Mouse (Mus musculus) cerebellum, adult 11 months (tissue): ENCODE data around the gene Bmpr1b.
A peak's percentile ranks its signal among the peaks of the same experiment; 100 is the strongest.

Experiments used
- DNase-seq: peaks from one replicate; pipeline ENCODE4 v3.0.0; 2022

Bmpr1b gene

DNA sequence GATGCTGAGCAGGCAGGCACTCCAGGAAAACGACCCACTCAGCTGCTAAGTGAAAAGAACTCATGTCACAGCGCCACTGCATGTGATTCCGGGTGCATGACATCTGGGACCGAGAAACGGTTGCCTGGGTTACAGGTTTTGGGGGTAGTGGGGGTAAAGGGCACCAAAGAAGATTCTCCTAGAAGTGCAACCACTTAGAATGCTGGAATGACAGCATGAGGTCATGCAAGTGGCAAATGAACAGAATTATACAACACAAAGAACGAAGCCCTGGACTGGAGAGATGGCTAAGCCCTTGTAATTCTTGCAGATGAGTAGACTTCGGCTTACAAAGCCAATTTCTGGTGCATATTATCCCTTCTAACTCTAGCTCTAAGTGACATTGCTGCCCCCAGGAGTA is 184.7 kb downstream of the Bmpr1b start:
- no peak for DNase-seq

DNA sequence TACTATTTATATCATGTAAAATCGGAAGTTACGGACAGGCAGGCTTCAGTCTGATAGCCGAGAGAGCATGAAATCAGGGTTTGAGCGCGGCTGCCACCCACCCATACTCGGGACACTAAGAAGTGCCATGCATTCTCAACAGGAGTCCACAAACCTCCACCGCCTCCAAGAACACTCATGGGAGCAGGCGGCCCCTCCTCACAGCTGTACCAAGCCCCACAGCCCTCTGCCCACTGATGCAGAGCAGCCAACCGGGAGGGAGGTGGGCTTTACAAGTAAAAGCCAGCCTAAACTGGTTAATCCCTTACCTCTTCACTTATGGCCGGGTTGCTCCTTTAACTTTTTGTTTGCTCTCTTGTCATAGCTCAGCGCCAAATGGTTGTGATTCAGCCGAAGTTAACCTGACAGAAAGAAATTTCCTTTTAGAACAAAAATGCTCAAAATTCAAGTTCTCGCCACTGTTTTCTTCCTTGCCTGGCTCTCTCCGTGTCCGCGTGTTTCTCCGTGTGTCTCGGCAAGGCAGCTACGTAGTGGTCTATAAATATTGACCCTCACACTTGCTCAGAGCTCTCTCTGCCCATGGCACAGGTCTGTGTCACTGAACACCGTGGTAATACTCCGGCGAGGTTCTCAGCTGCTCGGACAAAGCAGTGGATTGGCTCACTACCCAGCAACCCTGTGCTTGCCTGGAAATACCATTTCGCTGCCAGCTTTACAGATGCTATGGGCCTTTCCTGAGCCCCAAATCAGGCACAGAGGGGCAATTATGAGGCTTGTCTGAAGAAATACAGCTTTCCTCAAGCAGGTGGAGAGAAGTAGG is 187.4 kb downstream of the Bmpr1b start:
- no peak for DNase-seq

DNA sequence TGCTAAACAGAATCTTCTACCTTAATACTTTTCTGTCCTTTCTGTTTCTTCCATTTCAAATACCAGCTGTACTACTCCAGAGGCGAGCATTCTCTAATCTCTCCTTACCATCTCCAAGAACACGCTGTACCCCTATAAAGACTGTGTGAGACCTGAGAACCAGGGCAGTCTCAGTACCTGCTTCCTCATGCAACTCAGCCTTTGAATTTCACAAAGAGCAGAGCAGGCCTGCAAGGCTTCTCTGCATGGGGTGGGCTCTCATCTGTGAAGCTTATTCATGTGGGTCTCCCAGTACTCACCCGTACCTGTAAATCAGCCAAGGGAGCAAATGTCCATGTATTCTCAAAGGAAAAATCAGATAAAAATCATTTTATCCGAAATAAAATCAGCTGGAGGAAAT is 203.0 kb downstream of the Bmpr1b start:
- DNase-seq, result no peak

DNA sequence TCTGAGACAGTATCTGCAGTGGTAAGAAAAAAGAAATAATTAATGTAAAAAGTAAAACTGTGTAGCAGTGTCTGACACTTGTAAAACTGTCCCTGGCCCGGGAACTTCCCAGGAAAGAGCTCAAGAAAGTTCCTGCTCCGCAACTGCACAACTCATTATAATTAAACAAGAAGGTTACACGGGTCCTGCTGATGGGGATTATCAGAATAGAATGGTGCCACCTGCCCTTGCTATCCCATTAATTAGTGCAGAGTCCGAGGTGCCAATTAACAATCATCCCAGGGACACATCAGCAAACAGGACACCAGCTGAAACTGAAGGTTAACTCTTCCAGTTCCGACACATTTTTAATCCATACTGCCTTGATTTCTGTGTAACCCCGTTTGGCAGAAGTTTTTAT is 216.3 kb downstream of the Bmpr1b start:
- no peak for DNase-seq

DNA sequence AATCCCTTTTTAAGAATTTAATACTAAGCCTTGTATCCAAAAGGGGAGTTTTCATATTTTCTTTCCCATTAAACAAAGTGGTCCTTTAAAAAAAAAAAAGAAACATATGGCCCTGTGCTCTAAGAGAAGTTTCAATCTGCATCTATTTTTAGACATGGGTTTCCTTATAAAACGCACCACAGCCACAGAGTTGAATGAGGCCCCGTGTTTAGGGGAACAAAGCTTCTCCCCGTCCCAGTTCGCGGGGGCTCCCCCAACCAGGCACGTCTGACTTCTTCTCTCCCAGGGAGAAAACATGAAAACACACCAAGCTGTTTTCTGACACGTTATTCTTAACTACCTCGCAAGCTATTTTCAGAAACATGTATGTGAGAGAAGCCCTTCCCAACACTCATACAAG is 218.6 kb downstream of the Bmpr1b start:
- DNase-seq, result no peak

DNA sequence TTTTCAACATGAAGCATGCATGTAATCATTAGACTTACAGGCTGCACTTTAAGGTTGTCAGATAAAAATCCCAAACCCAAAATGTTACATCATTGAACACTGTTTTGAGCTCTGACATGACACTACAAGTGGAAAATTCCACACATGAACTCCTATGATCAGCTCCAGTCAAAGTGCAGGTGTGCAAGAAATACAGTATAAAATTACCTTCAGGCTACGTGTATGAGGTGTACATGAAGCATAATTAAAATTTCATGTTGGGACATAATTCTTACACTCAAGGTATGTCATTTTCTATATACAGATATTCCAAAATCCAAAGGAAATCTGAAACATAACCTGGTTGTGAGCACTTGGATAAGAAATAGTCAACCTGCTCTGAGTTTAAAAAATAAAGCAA is 220.7 kb downstream of the Bmpr1b start:
- DNase-seq, result no peak

DNA sequence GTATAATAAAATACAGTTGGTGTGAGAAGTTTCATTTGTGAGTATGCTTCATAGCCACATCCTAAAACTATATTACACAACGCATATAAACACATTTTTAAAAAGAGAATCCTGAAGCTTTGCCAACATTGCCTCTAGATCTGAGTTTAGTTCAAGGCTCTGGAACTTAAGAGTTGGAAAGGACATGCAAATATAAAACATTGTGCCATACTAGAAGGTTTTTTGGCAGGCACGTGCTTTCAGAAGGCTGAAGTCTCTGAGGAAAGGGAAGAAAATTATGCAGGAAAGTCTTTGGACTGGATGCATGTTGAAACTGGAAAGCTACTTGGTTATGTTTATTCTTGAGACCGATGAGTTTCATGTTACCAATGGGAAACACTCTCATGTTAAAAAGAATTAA is 221.1 kb downstream of the Bmpr1b start:
- no peak for DNase-seq

DNA sequence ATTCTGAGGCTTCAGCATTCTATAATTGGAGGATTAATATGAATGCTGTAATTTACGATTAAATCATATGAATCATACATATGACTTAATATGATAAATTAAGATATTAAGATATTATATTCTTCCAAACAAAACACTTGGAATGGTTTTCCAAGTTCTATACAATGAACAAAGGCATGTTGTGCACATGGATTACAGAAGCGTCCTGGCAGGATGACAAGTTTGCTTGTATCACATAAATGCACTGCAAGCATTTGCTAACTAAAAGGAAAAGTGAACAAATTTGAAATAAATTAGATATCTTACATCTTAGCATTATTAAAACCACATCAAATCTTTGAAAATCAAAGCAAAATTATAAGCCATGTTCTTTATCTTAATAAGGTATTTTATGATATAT is 222.4 kb downstream of the Bmpr1b start:
- no peak for DNase-seq

DNA sequence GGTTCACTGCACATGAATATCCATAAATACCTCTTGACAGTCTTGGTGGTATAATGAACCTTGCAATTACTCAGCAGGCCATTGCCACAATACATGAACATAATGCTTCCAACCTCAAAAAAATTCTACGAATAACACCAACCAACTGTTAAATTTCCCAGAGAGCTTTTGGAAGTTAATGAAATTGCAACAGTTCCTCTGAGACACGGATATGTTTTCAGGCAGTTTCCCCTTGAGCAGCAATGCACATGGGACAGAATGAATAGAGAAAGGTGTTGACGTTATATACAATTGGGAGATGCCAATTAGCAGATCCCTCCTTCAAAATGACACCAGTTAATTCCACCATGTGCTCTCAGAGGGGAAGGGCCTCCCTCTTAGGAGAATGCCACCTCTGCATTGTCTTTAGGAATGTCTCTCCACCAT is 225.9 kb downstream of the Bmpr1b start:
- no peak for DNase-seq

DNA sequence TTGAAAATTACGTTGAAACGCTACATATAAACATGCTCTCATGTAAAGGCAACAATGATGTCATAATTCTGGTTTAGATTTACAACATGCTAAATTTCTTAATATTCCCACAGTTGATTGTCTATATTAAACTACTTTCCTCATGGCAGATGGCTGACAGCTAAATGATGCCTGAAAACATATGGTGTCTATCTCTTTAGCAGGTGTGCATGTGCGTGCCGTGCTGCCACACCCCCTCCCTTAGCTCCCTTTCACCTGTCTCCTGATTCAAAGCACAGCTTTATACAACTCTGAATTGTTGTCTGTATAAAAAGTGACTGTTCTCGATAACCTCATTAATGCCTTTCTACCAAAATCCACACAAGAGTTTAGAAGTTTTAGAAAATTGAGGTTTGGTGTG is 229.0 kb downstream of the Bmpr1b start:
- no peak for DNase-seq

DNA sequence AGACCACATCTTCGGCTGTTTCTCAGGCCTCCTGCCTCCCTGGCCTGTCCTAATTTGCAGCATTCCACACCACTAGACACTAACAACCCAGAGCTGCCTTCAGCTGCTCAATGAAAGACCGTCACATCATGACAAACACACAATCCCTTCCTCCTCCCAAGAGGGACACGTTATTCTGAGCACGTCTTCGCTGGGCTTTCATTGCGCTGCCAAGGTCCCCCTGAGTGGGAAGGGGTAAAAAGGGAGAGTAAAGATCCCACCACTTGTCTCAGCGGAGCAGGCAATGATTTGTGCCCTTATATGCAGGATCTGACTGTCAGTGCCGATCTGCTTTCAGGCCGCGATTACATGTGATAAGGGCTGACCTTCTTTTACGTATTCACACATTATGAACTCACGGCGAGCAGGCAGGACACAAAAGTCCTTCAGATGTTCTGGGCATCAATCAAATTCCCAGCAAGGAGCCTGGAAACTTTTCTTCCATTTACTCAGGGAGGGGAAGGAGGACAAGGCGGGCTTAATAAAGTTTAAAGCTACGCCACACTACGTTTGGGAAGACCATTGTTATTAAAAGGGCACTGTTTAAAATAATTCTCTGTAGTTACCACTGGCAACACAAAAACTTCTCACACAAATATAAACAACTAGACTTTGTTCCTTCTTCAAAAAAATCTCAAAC is 232.5 kb downstream of the Bmpr1b start:
- no peak for DNase-seq

DNA sequence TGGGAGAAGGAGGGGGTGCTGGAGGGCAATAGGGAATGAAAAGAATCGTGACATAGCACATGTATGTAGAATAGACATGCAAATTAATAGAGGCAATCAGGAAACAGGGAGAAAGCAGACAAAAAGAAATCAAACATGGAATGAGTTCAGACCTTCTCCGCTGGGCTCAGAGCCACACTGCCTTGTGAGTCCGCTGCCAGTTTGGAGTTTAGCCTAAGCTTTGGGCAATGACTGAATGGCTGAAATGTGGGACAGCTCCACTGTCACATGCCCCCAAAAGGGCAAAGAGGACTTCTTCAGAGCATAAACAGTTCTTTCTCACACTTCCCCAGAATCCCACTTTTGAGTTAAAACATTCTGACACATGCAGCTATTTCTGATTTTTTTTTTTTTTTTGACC is 236.3 kb downstream of the Bmpr1b start:
- peak; percentile 12 for DNase-seq

DNA sequence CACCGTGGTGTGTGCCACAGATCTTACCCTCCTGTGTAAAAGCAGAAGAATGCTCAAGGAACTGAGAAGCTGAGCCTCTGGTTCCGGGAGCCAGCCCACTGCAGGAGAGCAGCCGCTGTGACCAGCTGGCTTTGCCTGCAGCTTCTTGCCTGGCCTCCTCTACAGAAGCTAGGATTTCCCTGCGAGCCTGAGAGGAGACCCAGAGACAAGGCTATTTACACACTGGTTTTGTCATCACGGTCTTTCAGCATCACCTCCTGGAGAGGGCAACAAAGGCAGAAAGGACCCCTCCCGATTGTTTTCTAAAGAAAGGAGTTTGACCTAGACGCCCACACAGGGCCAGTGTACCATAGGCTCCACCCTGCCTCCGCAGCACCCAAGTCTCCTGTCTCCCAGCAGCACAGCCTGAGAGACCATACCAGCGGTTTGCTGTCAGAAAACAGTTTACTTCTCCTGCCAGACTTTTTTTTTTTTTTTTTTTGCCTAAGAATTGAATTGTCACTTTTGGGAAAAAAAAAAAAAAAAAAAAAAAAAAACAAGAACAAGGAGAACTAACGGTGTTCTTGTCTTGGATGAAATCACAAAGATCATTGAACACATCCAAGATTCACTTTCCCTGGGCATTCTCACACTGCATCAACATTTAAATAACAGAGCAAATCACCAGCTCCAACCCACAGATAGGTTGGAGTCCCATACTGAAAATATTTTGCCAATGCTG is 237.7 kb downstream of the Bmpr1b start:
- no peak for DNase-seq

DNA sequence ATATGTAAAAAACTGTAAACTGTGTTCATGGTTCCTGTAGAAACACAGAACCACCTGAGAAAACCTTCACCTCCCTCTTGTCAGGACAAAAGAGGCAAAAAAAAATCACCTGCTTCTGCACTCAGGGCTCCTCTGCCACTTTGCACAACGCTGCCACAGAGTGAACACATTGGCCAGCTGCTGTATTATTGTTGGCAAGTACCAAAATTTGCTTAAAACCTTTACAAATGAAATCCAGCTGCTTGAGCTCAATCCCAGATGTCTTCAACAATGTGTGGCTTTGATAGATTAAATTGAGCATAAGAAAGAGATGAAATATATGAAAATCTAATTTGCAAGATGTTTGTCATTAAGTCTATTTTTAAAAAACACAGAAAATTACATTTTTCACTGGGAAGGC is 245.8 kb downstream of the Bmpr1b start:
- no peak for DNase-seq

DNA sequence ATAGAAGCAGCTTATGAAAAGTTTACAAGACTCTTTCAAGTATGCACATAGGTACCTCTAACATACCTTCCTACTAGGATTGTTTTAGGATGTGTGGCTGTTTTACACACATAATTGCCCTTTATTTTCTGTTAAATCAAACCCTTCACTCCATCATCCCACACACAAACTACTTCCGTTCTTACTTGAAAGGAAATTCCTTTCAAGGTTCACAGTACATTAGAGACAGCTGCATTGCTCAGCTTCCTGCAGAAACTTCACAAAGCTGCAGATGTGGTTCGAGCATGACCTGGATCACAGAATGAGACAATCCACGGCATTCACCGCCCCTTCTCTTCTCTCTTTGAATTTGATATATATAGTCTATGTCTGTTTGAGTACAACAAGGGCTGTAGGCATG is 248.1 kb downstream of the Bmpr1b start:
- no peak for DNase-seq

DNA sequence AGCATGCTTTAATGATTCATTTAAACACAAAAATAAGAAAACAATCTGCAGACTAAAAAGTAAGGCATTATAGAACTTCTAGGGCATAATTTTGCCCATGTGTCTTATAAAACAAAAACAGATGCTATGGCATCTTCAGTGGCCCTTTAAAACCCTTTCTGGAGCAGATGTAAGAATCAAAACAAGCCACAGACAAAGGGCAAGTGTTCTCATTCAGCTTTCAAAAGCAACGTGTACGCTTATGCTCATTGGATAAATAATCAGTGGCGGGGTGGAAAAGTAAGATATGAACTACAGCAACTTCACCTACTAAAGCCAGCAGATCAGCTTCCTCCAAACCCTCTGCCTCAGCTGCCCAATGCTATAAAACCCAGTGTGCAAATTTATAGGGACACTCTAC is 249.6 kb downstream of the Bmpr1b start:
- no peak for DNase-seq

DNA sequence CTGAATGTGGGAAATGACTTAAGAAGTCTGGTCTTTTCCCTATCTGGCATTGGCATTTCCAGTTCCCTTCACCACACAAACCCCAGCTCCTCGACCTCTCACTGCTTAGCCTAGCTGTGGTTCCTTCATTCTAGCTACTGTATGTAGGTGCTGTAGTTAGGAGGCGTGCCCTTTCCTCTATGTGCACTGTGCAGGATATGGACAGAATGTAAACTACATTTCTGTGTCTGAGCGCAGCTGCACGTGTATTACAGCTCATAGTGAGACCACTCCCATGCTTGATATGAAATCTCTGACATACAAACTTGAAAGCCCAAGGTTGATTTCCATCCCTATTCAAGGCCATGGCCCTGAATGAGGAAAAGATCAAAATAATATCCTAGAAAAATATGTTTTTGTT is 252.1 kb downstream of the Bmpr1b start:
- DNase-seq, result no peak

DNA sequence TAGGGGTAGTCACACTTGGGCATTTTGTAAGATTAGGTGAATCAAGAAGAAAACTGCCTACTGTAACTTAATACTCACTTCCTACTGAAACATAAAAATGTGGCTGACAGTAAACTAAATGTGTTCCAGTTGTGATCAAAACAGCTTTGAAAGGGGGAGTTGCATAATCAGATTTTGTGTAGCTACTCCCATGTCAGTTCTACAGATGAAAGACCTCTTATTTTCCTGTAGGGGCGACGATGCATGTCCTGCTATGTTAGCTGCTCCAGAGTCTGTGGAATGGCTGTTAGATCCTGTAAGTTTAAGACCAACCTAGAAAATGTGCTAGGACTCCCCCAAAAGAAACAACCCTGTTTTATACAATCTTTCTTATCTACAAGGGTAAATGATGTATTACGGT is 253.2 kb downstream of the Bmpr1b start:
- DNase-seq, result no peak

DNA sequence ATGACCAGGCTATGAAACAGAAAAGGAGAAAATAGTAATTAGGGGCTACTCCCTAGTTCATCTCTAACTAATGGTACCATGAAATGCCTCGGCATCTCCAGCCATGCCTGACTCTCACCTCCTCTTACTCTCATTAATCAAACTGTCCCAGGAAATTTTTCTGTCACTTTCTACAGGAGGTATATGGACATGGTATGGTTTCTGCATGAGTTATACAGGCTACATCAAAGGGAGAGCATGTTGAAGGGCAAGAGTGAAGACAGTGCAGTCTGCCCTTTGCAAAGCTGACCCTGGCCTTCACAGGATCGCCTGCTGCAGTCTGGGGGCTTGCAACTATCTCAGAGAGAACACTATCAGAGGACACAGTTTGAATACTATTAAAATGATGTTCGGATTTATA is 254.6 kb downstream of the Bmpr1b start:
- DNase-seq, result no peak

DNA sequence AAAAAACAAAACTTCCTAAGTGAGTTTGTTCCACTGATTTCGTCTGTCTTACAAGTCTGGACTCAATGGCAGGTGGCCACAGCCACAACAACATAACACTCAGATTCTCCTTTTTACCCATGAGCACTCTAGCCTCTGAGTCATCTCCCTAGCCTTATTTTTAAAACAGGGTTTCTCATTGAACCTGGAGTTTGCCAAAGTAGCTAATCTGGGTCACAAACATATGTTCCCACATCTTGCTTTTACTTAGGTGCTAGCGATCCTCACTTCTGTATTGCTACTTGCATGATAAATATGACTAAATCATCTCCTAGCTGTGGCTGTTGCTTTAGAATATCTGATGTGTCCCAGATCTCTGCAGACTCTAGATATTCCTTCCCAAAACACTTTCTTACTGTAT is 260.1 kb downstream of the Bmpr1b start:
- no peak for DNase-seq

DNA sequence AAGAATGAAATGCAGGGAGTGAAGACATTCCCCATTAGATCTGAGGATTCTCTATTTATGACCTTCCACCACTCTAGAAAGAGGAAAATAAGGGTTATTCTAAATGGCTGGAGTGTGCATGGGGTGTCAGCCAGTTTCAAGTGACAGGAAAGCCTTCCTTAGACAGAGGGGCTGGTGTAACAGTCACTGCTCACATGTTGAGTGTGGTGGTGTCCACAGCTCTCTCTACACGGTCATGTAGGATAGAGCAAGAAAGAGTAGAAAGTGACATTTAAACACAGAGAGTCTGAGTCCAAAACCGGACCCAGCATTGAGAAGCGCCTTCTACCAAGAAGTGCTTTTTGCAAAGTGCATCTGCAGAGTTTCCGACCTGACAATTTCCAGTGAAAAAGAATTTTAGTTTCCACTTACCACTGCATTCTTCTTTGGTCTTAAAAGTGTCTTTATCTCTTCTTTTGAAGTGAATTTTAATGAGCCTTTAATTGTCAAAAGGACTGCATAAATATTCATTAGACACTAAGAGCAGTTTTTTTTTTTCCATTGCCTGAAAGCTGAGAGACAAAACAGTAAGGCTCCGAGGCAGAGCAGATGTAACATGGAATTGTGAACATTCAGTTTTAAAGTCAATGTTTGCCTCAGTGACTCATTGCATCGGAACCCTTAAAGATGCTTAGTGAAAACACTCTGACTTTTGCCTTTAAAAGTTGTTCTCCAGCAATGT is 263.2 kb downstream of the Bmpr1b start:
- no peak for DNase-seq

DNA sequence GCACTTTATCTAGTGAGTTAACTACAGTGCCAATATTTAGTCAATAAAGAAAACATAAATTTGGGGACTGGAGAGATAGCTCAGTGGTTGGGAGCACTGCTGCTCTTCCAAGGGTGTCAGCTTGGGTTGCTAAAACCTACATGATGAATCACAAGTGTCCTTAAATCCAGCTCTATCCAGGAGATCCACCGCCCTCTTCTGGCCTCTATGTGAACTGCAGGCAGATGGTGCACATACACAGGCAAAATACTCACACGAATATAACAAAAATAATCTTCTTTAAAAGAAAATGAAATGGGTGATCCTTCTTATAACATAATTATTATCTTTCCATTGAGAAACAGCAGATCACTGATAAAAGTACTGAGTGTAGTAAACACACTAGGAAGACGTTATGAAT is 268.9 kb downstream of the Bmpr1b start:
- no peak for DNase-seq

DNA sequence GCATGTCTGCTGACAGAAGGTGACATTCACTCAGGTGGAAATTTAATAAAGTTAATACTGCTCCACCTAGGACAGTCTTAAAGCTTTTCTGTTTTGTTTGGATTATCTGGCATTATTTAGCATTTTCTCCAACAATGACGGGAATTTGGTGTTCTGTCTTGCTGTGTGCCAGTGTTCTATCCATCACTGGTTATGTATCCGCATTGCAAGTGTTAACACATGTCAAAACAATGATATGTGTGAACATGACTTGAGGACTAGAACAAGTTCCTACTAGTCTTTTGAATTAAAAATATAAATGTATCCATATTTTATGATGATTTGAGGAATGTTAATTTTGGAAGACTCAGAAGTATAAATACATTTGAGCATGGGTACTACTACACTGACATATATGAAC is 269.7 kb downstream of the Bmpr1b start:
- no peak for DNase-seq
